Mouse (Mus musculus) gastrocnemius, adult 2 months (tissue): ENCODE results near the gene Abcc10. TPM values are rescaled to one million over a fixed set of nuclear protein-coding genes. Genes with fewer than 3 reads are reported as not detected.

Experiments
- DNase-seq: peaks from one replicate; pipeline ENCODE4 v3.0.0; 2022
- H3K27ac ChIP-seq: fragments of 200-600 bp; 2 replicates; pipeline ENCODE4 v1.8.1; 2022; ENCODE audit warnings: mild to moderate bottlenecking
- H3K4me3 ChIP-seq: fragments of 200-600 bp; 2 replicates; pipeline ENCODE4 v1.8.1; 2022; ENCODE audit warnings: mild to moderate bottlenecking, moderate library complexity
- CTCF ChIP-seq: fragments of 200-600 bp; IDR thresholded peaks from 2 replicates; pipeline ENCODE4 v1.8.1; 2022; ENCODE audit warnings: antibody characterized with exemption, mild to moderate bottlenecking, moderate library complexity
- intact Hi-C: fragments of 180-260 bp; cut with DNase I; formaldehyde crosslinking; loops from one replicate; pipeline ENCODE4 v1.15.1; 2025
- total RNA-seq, 2 experiments: library from RNA; stranded (reverse); gene quantifications; 2 replicates each; pipeline ENCODE4 v1.2.3; 2021

Gene Abcc10
- total RNA-seq, 2 experiments from 2014 or later: 2.4 to 2.9 TPM

GRCm38 (mm10) chr17:46282483-46283123 is 45.5 kb downstream of the Abcc10 start, which contains the start of gene Tjap1:
Gene Tjap1 (minus strand): TSS chr17:46283026.
- peak; percentile 92 for DNase-seq
- intact Hi-C loops: no loop called here
- Histone ChIP-seq H3K27ac (peak within 1 kb of the TSS; percentile 92), H3K4me3 (peak within 1 kb of the TSS; percentile 75)
- TF ChIP-seq CTCF: no peak

DNA sequence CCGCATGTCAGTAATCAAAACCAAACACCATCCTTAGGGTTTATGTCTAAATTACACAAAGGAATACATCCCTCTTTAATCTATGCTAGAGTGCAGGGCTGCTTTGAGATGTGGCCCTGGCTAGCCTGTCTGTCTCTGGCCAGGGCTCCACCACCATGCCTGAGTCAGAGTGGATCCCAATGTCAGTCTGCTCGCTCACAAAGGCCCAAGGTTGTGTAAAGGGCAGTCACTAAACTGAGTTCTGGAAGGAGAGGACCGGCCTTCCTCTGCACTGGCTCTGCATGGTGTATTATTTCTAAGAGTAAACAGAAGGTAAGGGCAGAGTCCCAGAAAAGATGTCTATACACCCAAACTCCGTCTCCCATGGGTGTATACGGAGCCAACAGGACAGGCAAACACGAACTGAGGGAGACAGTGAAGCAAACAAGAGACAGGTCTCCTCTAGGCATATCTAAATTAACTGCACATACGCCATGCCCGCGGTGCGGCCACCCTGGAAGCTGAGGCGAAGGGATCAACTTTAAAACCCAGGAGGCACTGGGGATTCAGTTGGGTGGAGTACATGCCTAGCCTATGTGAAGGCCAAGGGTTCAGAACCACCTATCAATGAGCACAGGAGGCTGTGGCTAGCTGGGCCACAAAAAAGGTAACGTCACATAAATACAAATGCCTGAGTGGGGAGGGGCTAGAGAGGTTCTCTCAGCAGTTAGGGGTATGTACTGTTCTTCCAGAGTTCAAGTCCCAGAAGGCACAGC is 50.0 kb downstream of the Abcc10 start:
- peak; percentile 31 for DNase-seq
- Histone ChIP-seq H3K4me3 (peak overlapping the region; percentile 23; the same call in 1 of the 2 replicates), H3K27ac (peak overlapping the region; percentile 88)
- no peak for TF ChIP-seq CTCF
- intact Hi-C loops: no loop called here

- intact Hi-C loops: no loop called here
- no peak for TF ChIP-seq CTCF
- peak overlapping the region; percentile 13 for H3K4me3 ChIP-seq
- peak; percentile 57 for DNase-seq
- H3K27ac ChIP-seq: peak overlapping the region; percentile 88
Measured at GRCm38 (mm10) chr17:46277586-46277985, 50.6 kb downstream of the Abcc10 start.

DNA sequence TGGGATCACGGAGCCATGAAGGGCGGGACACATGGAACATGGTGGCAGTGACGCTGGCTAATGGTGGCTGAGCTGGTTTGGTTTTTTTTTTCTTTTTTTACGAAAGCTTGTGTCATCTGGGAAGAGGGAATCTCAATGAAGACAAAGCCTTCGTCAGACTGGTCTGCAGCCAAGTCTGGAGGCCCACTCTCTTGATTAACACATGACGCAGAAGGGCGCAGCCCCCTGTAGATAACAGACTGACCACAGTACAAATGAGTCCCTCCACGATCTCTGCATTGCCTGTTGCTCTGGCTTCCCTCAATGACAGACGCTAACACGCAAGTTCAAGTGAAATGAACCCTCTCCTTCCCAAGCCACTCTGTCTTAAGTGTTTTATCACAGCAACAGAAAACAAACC is 52.6 kb downstream of the Abcc10 start:
- Histone ChIP-seq H3K4me3 (no peak overlapping the region), H3K27ac (peak overlapping the region; percentile 88)
- TF ChIP-seq CTCF: no peak
- no peak for DNase-seq
- intact Hi-C loops: no loop called here

- intact Hi-C loops: no loop called here
- H3K4me3 ChIP-seq: no peak overlapping the region
- peak; percentile 18 for DNase-seq
- no peak for TF ChIP-seq CTCF
- H3K27ac ChIP-seq: peak overlapping the region; percentile 88
Measured at GRCm38 (mm10) chr17:46275034-46275433, 53.1 kb downstream of the Abcc10 start.

GRCm38 (mm10) chr17:46274465-46274864 is 53.7 kb downstream of the Abcc10 start:
- no peak for TF ChIP-seq CTCF
- Histone ChIP-seq H3K4me3 (peak overlapping the region; percentile 53), H3K27ac (peak overlapping the region; percentile 88)
- DNase-seq: peak; percentile 25
- intact Hi-C loops: no loop called here

DNA sequence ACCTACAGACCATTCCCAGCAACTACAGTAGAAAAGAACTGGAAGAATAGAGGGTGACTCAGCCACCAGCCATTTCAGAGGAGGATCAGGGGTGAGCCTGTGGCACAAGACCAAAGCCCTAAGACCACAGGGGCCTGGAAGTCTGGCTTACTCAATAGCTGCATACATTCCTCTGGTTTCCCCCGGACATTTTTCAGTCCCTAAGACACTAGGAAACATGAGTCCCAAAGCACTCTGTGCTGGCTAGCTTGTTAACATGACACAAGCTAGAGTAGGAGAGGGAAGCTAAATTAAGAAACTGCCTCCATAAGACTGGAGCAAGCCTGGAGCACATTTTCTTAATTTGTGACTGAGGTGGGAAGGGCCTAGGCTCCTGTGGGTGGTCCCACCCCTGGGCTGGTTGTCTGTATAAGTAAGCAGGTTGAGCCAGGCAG is 54.3 kb downstream of the Abcc10 start:
- no peak for TF ChIP-seq CTCF
- intact Hi-C loops: no loop called here
- DNase-seq: peak; percentile 28
- Histone ChIP-seq H3K4me3 (peak overlapping the region; percentile 53), H3K27ac (peak overlapping the region; percentile 88)

DNA sequence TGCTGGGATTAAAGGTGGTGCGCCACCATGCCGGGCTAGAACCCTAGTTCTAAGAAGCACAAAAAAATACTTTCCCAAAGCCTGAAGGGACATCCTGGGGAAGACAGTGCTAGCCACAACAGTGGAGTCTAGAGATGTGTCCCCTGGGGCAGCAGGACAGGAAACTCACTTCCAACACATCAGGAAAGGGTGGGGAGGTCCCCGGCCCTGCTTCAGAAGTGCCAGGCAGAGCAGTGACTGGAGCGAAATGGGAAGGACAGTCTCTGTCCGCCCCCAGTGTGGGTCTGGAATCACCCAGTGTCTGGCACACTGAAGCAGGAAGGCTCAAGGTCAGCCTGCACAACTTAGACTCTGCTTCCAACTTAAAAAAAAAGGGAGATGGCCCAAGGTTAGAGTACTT is 55.5 kb downstream of the Abcc10 start:
- peak overlapping the region; percentile 17; the same call in 1 of the 2 replicates for H3K4me3 ChIP-seq
- no peak for TF ChIP-seq CTCF
- intact Hi-C loops: no loop called here
- peak overlapping the region; percentile 88 for H3K27ac ChIP-seq
- peak; percentile 47 for DNase-seq

DNA sequence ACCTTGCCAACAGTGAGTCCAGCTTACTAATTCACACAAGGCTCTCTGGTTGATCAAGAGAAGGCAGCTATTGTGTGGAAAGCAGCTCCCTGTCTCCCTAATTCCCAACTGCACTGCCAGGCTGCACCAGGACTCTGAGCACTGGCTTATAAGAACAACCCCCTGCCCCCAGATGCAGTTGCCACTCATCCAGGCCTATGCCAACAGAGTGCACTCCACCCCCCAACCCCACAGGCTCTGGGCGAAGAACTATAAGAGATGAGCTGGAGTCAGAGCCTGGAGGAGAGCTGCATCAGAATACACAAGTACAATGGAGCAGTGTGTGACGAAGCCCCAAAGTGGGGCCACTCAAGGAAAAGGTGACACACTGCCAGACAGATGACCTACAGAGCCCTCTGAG is 56.1 kb downstream of the Abcc10 start:
- no peak for TF ChIP-seq CTCF
- intact Hi-C loops: no loop called here
- DNase-seq: peak; percentile 16
- no peak overlapping the region for H3K4me3 ChIP-seq
- H3K27ac ChIP-seq: peak overlapping the region; percentile 88

- no peak for TF ChIP-seq CTCF
- DNase-seq: peak; percentile 82
- Histone ChIP-seq H3K4me3 (peak overlapping the region; percentile 43), H3K27ac (peak overlapping the region; percentile 78)
- intact Hi-C loops: loop anchor here (5.0 kb wide), 1 partner anchor 112 kb away; the partner anchor contains the start of gene Zfp318
Measured at GRCm38 (mm10) chr17:46269771-46270534, 58.2 kb downstream of the Abcc10 start.

- no peak for TF ChIP-seq CTCF
- H3K27ac ChIP-seq: peak overlapping the region; percentile 66
- no peak overlapping the region for H3K4me3 ChIP-seq
- DNase-seq: peak; percentile 22
- intact Hi-C loops: loop anchor here (5.0 kb wide), 1 partner anchor 114 kb away; the partner anchor contains the start of gene Zfp318
Measured at GRCm38 (mm10) chr17:46268026-46268720, 60.0 kb downstream of the Abcc10 start.

- H3K27ac ChIP-seq: peak overlapping the region; percentile 66
- intact Hi-C loops: loop anchor here (5.0 kb wide), 1 partner anchor 115 kb away; the partner anchor contains the start of gene Zfp318
- no peak overlapping the region for H3K4me3 ChIP-seq
Measured at GRCm38 (mm10) chr17:46267511-46267910, 60.6 kb downstream of the Abcc10 start.

More at GRCm38 (mm10) chr17:46267511-46267910, 60.6 kb downstream of the Abcc10 start:
- no peak for DNase-seq
- no peak for TF ChIP-seq CTCF
